Mouse (Mus musculus) A20 (cell line): Measurements from ENCODE around the gene Cit.

Experiments
- DNase-seq: peaks from one replicate; pipeline ENCODE4 v3.0.0-alpha.2; 2011; ENCODE audit warnings: low read depth, low spot score

The Cit gene

DNA sequence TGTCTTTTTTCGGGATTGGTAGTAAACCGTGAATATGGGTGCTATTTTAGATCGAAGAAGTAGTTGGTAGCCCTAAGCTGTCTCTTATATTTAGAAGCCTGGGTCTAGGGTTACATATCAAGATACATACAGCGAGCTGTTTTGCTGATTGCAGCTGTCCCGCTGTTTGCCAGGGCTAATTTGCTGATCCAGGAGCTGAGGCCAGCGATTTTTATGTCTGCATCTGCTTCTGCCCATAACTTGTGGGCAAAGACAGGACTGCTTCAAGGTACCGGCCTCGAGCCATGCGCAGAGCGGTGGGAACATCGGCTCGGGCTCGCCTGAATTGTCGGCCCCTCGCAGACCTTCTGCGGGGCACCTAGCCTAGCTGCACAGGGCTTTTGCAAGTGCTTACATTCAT, 191.4 kb downstream of the Cit start:
- no peak for DNase-seq

DNA sequence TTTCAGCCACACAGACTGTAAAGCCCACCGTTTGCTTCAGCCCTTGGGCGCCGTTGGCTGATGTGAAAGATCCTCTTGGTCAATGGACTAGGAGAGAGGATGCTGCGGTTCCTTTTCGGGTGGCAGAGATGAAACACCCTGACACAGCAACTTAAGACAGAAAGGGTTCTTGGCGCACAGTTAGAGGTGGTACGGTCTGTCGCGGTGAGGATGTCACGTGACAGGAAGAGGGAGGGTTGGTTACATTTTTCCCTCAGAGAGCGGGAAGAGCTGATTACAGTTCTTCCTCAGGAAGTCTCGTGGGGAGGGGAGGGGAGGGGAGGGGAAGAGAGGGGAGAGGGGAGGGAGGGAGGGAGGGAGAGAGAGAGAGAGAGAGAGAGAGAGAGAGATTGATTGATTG, 192.7 kb downstream of the Cit start:
- DNase-seq = no peak

DNA sequence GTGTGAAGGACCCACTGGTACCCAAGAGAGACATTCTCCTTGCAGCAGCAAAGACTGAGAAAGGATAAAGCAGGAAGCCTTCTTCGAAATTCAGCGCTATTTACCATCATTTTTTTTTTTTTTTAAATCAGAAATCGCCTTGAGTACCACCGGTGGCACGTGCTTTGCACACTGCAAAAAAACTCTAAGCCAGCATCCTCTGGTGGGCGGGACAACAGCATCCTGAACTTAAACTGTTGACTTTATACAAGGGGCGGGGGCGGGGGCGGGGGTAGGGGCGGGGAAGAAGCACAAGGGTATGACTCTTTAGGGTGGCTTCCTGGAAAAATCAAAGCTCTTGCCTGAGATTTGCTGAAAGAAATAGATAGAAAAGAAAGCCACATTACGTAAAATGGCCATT, 194.6 kb downstream of the Cit start:
- DNase-seq = no peak

DNA sequence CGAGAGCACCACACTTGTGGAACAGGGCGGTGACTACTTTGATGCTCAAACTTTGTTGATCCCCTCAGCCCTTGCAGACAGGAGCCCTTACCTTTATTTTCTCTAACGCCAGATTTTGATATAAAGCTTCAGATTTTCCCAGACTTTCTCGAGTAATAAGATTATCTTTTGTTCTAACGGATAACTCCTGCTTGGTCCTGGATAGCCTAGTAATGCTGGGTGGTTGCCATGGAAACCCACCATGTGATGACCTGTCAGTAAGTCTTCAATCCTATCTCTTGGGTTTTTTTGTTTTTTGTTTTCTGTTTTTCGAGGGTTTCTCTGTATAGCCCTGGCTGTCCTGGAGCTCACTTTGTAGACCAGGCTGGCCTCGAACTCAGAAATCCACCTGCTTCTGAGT, 197.2 kb downstream of the Cit start:
- DNase-seq = no peak

DNA sequence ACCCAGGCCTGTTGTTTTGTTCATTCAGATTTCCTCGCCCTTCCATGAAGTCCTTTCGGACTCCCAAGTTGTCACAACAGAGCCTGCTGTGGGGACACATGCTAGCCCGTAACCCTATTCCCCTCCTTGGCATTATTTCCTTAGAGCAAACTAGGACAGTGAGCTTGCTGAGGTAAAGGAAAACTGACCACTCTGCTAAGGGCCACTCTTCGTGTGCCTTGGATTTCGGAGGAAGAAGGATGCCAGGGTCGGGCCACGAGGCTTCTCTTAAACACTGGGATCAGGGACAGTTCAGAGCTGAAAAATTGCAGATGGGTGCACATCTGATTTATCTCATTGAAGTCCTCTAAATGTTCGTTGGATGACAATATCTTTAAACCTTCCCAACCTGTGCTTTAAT, 200.5 kb downstream of the Cit start:
- DNase-seq = no peak

DNA sequence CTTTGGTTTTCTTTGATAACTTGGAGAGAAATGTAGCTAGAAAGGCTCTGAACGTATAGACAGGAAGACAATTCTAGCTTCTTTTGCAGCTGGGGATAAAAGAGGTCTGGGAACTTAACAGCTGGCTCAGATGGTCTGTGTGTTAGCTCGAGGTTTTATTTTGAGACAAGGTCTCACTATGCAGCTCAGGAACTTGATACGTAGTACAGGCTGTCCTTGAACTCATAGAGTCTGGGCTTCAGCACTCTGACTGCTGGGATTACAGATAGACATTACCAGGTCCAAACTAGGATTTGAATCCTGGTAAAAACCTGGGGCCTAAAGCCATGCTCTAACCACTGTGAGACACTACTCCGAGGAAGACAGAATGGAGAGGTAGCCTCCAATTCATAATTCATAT, 201.2 kb downstream of the Cit start:
- no peak for DNase-seq

DNA sequence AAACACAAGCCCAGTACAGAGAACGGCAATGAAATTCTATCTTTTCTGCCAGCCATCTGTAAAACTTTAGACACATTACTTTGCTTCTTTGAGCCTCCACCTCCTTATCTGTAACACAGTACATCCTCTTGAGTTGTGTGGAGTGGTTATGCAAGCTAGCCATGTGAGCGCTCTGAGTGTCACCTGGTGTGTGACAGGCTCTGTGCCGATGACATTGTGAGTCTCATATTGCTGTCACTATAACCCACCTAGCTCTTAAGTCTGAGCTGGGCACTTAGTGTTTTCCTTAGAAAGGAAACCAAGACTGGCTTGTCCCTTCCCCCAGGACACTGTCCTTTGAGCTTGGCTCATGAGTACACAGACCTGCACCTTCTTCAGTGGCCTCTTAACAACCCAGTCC, 203.2 kb downstream of the Cit start:
- no peak for DNase-seq

DNA sequence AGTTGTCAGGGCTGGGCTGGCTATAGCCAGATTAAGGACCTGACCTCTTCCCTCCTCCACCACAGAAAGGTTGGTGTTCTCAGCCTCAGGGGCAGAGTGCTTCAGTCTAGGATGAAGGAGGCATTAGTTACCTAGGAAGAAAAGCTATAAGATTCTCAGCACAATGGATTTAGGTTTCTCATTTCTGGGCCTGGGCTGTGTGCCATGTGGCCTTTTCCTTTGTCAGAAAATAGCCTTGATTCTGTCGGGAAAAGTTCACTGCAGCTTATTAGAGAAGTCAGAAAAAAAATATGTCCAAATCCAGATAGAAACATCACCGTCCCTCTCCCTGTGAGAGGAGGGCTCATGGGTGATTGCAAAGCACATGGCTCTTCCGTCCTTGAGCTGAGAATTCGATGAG, 204.7 kb downstream of the Cit start:
- no peak for DNase-seq

DNA sequence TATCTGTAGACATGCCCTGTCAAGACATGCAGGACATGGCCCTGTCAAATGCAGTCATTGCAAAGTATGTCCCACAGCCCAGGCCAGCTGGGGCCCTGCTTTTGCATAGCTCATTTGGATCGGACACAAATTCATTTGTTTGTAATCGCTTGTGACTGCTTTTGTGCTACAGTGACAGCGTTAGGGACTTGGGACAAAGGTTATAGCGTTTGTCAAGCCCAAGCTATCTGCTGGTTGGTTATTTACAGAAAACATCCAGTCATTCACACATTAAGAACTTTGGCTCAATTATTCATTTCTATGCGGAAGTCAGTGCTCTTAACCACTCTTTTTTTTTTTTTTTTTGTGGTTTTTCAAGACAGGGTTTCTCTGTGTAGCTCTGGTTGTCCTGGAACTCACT, 207.1 kb downstream of the Cit start:
- no peak for DNase-seq

DNA sequence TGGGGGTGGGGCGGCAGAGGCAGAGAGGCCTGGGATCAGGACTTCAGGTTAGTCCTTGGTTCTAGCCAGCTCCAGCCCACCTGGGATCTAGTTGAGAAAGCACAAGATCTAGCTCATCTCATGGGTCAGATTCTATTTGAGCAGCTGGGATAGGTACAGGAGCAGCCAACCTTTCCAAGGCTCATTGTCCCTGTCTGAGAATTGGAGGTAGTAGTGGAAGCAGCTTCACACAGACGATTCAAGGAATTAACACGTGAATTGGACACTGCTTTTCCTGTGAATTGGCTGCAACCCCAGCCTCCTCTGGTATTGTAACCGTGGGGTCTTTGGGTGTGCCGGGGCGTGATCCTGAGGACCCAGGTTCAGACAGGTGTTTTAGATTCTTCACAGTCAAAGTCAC, 207.7 kb downstream of the Cit start:
- no peak for DNase-seq
